Mouse (Mus musculus) liver, embryonic 15.5 days (tissue): Measurements from ENCODE around the gene Faap100. TPM values are rescaled to one million over a fixed set of nuclear protein-coding genes. Genes with fewer than 3 reads are reported as not detected.
A peak's percentile ranks its signal among the peaks of the same experiment; 100 is the strongest.
"Not testable (repeated sequence)": the region's sequence is repeated elsewhere in the genome, so short reads cannot be mapped to it uniquely, and the experiment has no call there.

Source experiments
- ATAC-seq: fragments of 200-750 bp; cut with Nextera tagmentation; 2 replicates; pipeline ENCODE4 v1.8.0; 2017; ENCODE audit warnings: moderate number of reproducible peaks, mild to moderate bottlenecking, moderate library complexity; ENCODE audit not compliant: insufficient read depth
- H3K27ac ChIP-seq: fragments of 300-500 bp; sonication (generic); replicated peaks from 2 replicates; pipeline ENCODE4 v1.5.1; 2015; ENCODE audit warnings: mild to moderate bottlenecking, inconsistent platforms
- H3K27me3 ChIP-seq: fragments of 300-500 bp; sonication (generic); 2 replicates; pipeline ENCODE4 v1.6.1; 2015; ENCODE audit warnings: mild to moderate bottlenecking, inconsistent platforms
- H3K36me3 ChIP-seq: fragments of 300-500 bp; sonication (generic); replicated peaks from 2 replicates; pipeline ENCODE4 v1.6.1; 2015; ENCODE audit warnings: moderate library complexity, mild to moderate bottlenecking, inconsistent platforms
- H3K4me1 ChIP-seq: fragments of 300-500 bp; sonication (generic); replicated peaks from 2 replicates; pipeline ENCODE4 v1.6.1; 2015; ENCODE audit warnings: inconsistent platforms
- H3K4me2 ChIP-seq: fragments of 300-500 bp; sonication (generic); 2 replicates; pipeline ENCODE4 v1.6.1; 2015; ENCODE audit warnings: moderate library complexity, mild to moderate bottlenecking, inconsistent platforms
- H3K4me3 ChIP-seq: fragments of 300-500 bp; sonication (generic); replicated peaks from 2 replicates; pipeline ENCODE4 v1.5.1; 2015; ENCODE audit warnings: mild to moderate bottlenecking, inconsistent platforms
- H3K9ac ChIP-seq: fragments of 300-500 bp; sonication (generic); 2 replicates; pipeline ENCODE4 v1.6.1; 2015; ENCODE audit warnings: moderate library complexity, mild to moderate bottlenecking, inconsistent platforms
- H3K9me3 ChIP-seq: fragments of 300-500 bp; sonication (generic); replicated peaks from 2 replicates; pipeline ENCODE4 v1.6.1; 2016; ENCODE audit warnings: inconsistent platforms
- WGBS: fragments of 180-500 bp; shearing (Covaris S2); methylation state at CpG from one replicate; pipeline ENCODE4 v1.1.7; 2015; ENCODE audit warnings: mixed read lengths; ENCODE audit not compliant: insufficient replicate concordance; 5-methylcytosine and 5-hydroxymethylcytosine counted together
- polyA plus RNA-seq: library from polyadenylated mRNA; unstranded; fragments of >200 nt; fragmentation: Nextera tagmentation; extraction: Ambion mirVana; gene quantifications from 2 replicates; pipeline ENCODE4 v1.2.1, GENCODE M21; 2015

The Faap100 gene
- polyA plus RNA-seq, 1 experiment from 2014 or later: 6.2 TPM

GRCm38 (mm10) chr11:120351250-120352092 lies 27.1 kb downstream of the Faap100 start:
- no peak overlapping the region for H3K9ac ChIP-seq
- H3K9me3 ChIP-seq: no peaks in the 10 kb centered on the region
- H3K36me3 ChIP-seq: peaks cover 6% of the 10 kb centered on the region
- no peak overlapping the region for H3K4me3 ChIP-seq
- 76% methylated on average over 10 of the region's 10 CpGs for WGBS
- no peak overlapping the region; the same call in 1 of the 2 replicates for H3K4me2 ChIP-seq
- ATAC-seq: no peak
- peak overlapping the region; percentile 94 for H3K27ac ChIP-seq
- peaks cover 90% of the 10 kb centered on the region for H3K4me1 ChIP-seq
- peaks cover 42% of the 10 kb centered on the region for H3K27me3 ChIP-seq

GRCm38 (mm10) chr11:120350711-120351110 lies 27.9 kb downstream of the Faap100 start:
- Histone ChIP-seq H3K27ac (peak overlapping the region; percentile 94), H3K9me3 (no peaks in the 10 kb centered on the region), H3K4me3 (peak overlapping the region; percentile 96), H3K36me3 (peaks cover 9% of the 10 kb centered on the region), H3K4me2 (peak overlapping the region; percentile 100), H3K27me3 (peaks cover 42% of the 10 kb centered on the region), H3K9ac (no peak overlapping the region), H3K4me1 (peaks cover 84% of the 10 kb centered on the region)
- ATAC-seq: no peak
- 45% methylated on average over 11 of the region's 11 CpGs for WGBS

- peak; percentile 11 for ATAC-seq
- Histone ChIP-seq H3K27me3 (peaks cover 42% of the 10 kb centered on the region), H3K27ac (peak overlapping the region; percentile 94), H3K4me3 (peak overlapping the region; percentile 96), H3K9ac (peak overlapping the region; percentile 100), H3K9me3 (no peaks in the 10 kb centered on the region), H3K36me3 (peaks cover 12% of the 10 kb centered on the region), H3K4me2 (peak overlapping the region; percentile 100), H3K4me1 (peaks cover 82% of the 10 kb centered on the region)
- WGBS: under 1% methylated on average over 68 of the region's 68 CpGs
Observed at GRCm38 (mm10) chr11:120349986-120350702, 28.4 kb downstream of the Faap100 start.

- no peak for ATAC-seq
Observed at GRCm38 (mm10) chr11:120349371-120349985, 29.1 kb downstream of the Faap100 start.

GRCm38 (mm10) chr11:120348684-120349370 lies 29.7 kb downstream of the Faap100 start:
- H3K4me2 ChIP-seq: peak overlapping the region; percentile 100
- WGBS: 1% methylated on average over 53 of the region's 53 CpGs

More at GRCm38 (mm10) chr11:120349371-120349985, 29.1 kb downstream of the Faap100 start:
- H3K4me2 ChIP-seq: peak overlapping the region; percentile 100
- 3% methylated on average over 16 of the region's 16 CpGs for WGBS
- no peaks in the 10 kb centered on the region for H3K9me3 ChIP-seq
- peaks cover 17% of the 10 kb centered on the region for H3K36me3 ChIP-seq
- peaks cover 78% of the 10 kb centered on the region for H3K4me1 ChIP-seq
- peak overlapping the region; percentile 94 for H3K27ac ChIP-seq
- H3K9ac ChIP-seq: peak overlapping the region; percentile 100
- H3K4me3 ChIP-seq: peak overlapping the region; percentile 96
- H3K27me3 ChIP-seq: peaks cover 42% of the 10 kb centered on the region

GRCm38 (mm10) chr11:120347791-120348683 lies 30.5 kb downstream of the Faap100 start, which contains the start of gene Actg1:
Gene Actg1, minus strand, starts transcription at chr11:120348542.
- H3K27ac ChIP-seq: peak within 1 kb of the TSS; percentile 94
- peak; percentile 75 for ATAC-seq
- H3K4me2 ChIP-seq: peak within 1 kb of the TSS; percentile 100
- peaks cover 42% of the 10 kb centered on the region for H3K27me3 ChIP-seq
- no peaks in the 10 kb centered on the region for H3K9me3 ChIP-seq
- peaks cover 17% of the 10 kb centered on the region for H3K36me3 ChIP-seq
- H3K4me1 ChIP-seq: peaks cover 64% of the 10 kb centered on the region
- 2% methylated on average over 95 of the region's 103 CpGs for WGBS
- H3K4me3 ChIP-seq: peak within 1 kb of the TSS; percentile 96
- H3K9ac ChIP-seq: peak within 1 kb of the TSS; percentile 100

More at GRCm38 (mm10) chr11:120348684-120349370, 29.7 kb downstream of the Faap100 start:
- H3K36me3 ChIP-seq: peaks cover 17% of the 10 kb centered on the region
- H3K27ac ChIP-seq: peak overlapping the region; percentile 94
- H3K27me3 ChIP-seq: peaks cover 42% of the 10 kb centered on the region
- H3K9me3 ChIP-seq: no peaks in the 10 kb centered on the region
- peak overlapping the region; percentile 100 for H3K9ac ChIP-seq
- H3K4me1 ChIP-seq: peaks cover 71% of the 10 kb centered on the region
- no peak; the same call in 1 of the 2 replicates for ATAC-seq
- H3K4me3 ChIP-seq: peak overlapping the region; percentile 96

- H3K36me3 ChIP-seq: peaks cover 17% of the 10 kb centered on the region
- H3K4me3 ChIP-seq: peak overlapping the region; percentile 96
- peaks cover 57% of the 10 kb centered on the region for H3K4me1 ChIP-seq
- H3K4me2 ChIP-seq: peak overlapping the region; percentile 100
- H3K27me3 ChIP-seq: peaks cover 36% of the 10 kb centered on the region
- 3% methylated on average over 10 of the region's 10 CpGs for WGBS
- no peaks in the 10 kb centered on the region for H3K9me3 ChIP-seq
- peak overlapping the region; percentile 59; the same call in 1 of the 2 replicates for H3K27ac ChIP-seq
- ATAC-seq: no peak
- H3K9ac ChIP-seq: peak overlapping the region; percentile 100
Observed at GRCm38 (mm10) chr11:120347301-120347700, 31.3 kb downstream of the Faap100 start.

- H3K4me3 ChIP-seq: peak overlapping the region; percentile 43
- H3K9me3 ChIP-seq, ATAC-seq, H3K9ac ChIP-seq, H3K27ac ChIP-seq: not testable (repeated sequence)
- 61% methylated on average over 11 of the region's 13 CpGs for WGBS
- peaks cover 50% of the 10 kb centered on the region for H3K4me1 ChIP-seq
- H3K4me2 ChIP-seq: peak overlapping the region; percentile 54
- H3K27me3 ChIP-seq: peaks cover 30% of the 10 kb centered on the region
- H3K36me3 ChIP-seq: peaks cover 17% of the 10 kb centered on the region
Observed at GRCm38 (mm10) chr11:120346383-120347034, 32.1 kb downstream of the Faap100 start.

- H3K27ac ChIP-seq: peak overlapping the region; percentile 19; the same call in 1 of the 2 replicates
- H3K4me1 ChIP-seq: peaks cover 39% of the 10 kb centered on the region
- 48% methylated on average over 1 of the region's 1 CpGs for WGBS
- H3K4me3 ChIP-seq: no peak overlapping the region
- H3K9me3 ChIP-seq: no peaks in the 10 kb centered on the region
- H3K4me2 ChIP-seq: 0 out of 2 replicates have a peak overlapping the region, but pooled peaks have one; percentile 13
- peaks cover 17% of the 10 kb centered on the region for H3K36me3 ChIP-seq
- H3K27me3 ChIP-seq: peaks cover 17% of the 10 kb centered on the region
- no peak overlapping the region for H3K9ac ChIP-seq
- ATAC-seq: no peak
Observed at GRCm38 (mm10) chr11:120345067-120345681, 33.4 kb downstream of the Faap100 start.
